Mouse (Mus musculus): ENCODE results near the gene H2-T23. TPM values are rescaled to one million over a fixed set of nuclear protein-coding genes. Genes with fewer than 3 reads are reported as not detected.
"Not testable (repeated sequence)": the region's sequence is repeated elsewhere in the genome, so short reads cannot be mapped to it uniquely, and the experiment has no call there.

Gene H2-T23
- polyA plus RNA-seq, 1 experiment from 2014 or later, result 4.0 TPM

DNA sequence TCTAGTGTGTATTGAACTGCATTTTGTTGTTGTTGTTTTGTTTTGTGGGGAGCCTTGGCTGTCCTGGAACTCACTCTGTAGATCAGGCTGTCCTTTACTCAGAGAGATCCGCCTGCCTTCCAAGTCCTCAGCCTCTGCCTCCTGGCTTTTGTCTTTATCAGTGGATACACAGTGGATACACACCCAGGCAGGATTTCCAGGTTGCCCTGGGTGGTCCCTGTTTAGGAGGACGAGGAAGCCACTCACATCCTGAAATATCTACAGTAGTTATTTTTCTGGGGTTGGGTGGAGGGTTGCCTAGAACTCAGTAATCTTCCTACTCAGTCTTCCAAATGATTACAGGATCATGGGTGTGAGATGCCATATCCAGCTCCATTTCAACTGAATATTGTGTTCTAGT is 13.7 kb downstream of the H2-T23 start:
- Histone ChIP-seq H3K4me1 (replicated peaks; ENCODE audit: control insufficient read depth, insufficient read depth, low read length) (no peaks in the 10 kb centered on the region), H3K9ac (ENCODE audit: low read depth, low read length) (no peak overlapping the region), H3K4me3 (ENCODE audit: low read depth, low read length) (no peak overlapping the region), H3K27me3 (ENCODE audit: control insufficient read depth, insufficient read depth, low read length) (no peaks in the 10 kb centered on the region), H3K9me3 (ENCODE audit: control insufficient read depth, low read length) (no peaks in the 10 kb centered on the region), H3K27ac (ENCODE audit: low read depth, low read length) (no peak overlapping the region), H3K4me2 (replicated peaks; ENCODE audit: low read depth, low read length) (no peak overlapping the region), H3K36me3 (ENCODE audit: control insufficient read depth, insufficient read depth, low read length) (no peaks in the 10 kb centered on the region)
- DNase-seq (ENCODE audit: low spot score) (no peak), ATAC-seq (ENCODE audit: low FRiP score) (no peak)
- WGBS, result 73% methylated on average over 2 of the region's 2 CpGs

DNA sequence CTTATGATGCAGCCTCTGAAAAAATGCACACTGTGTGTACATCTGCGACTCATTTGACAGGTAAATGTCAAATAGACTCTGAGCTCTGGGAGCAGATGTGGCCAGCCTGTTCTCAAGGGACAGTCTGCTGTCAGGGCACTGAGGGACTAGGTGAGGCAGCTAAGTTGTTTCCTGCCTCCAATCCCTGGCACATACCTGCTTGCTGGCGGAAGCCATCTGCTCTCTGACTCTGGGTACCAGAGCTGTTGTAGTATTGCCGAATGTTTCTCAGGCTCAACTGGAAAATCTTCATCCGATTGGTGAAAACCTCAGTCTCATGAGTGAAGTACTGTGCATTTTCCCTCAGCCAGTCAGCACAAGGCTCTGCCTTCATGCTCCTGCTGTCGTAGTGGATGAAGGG is 15.6 kb downstream of the H2-T23 start:
- Histone ChIP-seq H3K9me3 (ENCODE audit: control insufficient read depth, low read length) (no peaks in the 10 kb centered on the region), H3K9ac (ENCODE audit: low read depth, low read length) (no peak overlapping the region)
- WGBS, result 95% methylated on average over 5 of the region's 5 CpGs

GRCm38 (mm10) chr17:36014977-36015376 is 17.7 kb downstream of the H2-T23 start:
- WGBS, result 96% methylated on average over 5 of the region's 5 CpGs
- H3K36me3 ChIP-seq (ENCODE audit: control insufficient read depth, insufficient read depth, low read length), result no peaks in the 10 kb centered on the region
- no peak overlapping the region for H3K4me2 ChIP-seq (replicated peaks; ENCODE audit: low read depth, low read length)
- H3K4me1 ChIP-seq (replicated peaks; ENCODE audit: control insufficient read depth, insufficient read depth, low read length), result no peaks in the 10 kb centered on the region
- no peak overlapping the region for H3K4me3 ChIP-seq (ENCODE audit: low read depth, low read length)
- no peak overlapping the region for H3K9ac ChIP-seq (ENCODE audit: low read depth, low read length)
- no peaks in the 10 kb centered on the region for H3K27me3 ChIP-seq (ENCODE audit: control insufficient read depth, insufficient read depth, low read length)
- no peak for DNase-seq (ENCODE audit: low spot score)
- no peaks in the 10 kb centered on the region for H3K9me3 ChIP-seq (ENCODE audit: control insufficient read depth, low read length)
- no peak overlapping the region for H3K27ac ChIP-seq (ENCODE audit: low read depth, low read length)
- ATAC-seq (ENCODE audit: low FRiP score), result no peak

More for the DNA sequence above, 15.6 kb downstream of the H2-T23 start:
- no peak overlapping the region for H3K4me2 ChIP-seq (replicated peaks; ENCODE audit: low read depth, low read length)
- no peak for ATAC-seq (ENCODE audit: low FRiP score)
- DNase-seq (ENCODE audit: low spot score), result no peak
- H3K4me1 ChIP-seq (replicated peaks; ENCODE audit: control insufficient read depth, insufficient read depth, low read length), result no peaks in the 10 kb centered on the region
- no peak overlapping the region for H3K27ac ChIP-seq (ENCODE audit: low read depth, low read length)
- no peaks in the 10 kb centered on the region for H3K27me3 ChIP-seq (ENCODE audit: control insufficient read depth, insufficient read depth, low read length)
- no peaks in the 10 kb centered on the region for H3K36me3 ChIP-seq (ENCODE audit: control insufficient read depth, insufficient read depth, low read length)
- H3K4me3 ChIP-seq (ENCODE audit: low read depth, low read length), result no peak overlapping the region

GRCm38 (mm10) chr17:36004409-36004808 is 28.2 kb downstream of the H2-T23 start:
- H3K27ac ChIP-seq (ENCODE audit: low read depth, low read length); H3K4me2 ChIP-seq (replicated peaks; ENCODE audit: low read depth, low read length); H3K4me3 ChIP-seq (ENCODE audit: low read depth, low read length); DNase-seq (ENCODE audit: low spot score); H3K4me1 ChIP-seq (replicated peaks; ENCODE audit: control insufficient read depth, insufficient read depth, low read length); H3K36me3 ChIP-seq (ENCODE audit: control insufficient read depth, insufficient read depth, low read length); H3K27me3 ChIP-seq (ENCODE audit: control insufficient read depth, insufficient read depth, low read length); ATAC-seq (ENCODE audit: low FRiP score); H3K9ac ChIP-seq (ENCODE audit: low read depth, low read length); H3K9me3 ChIP-seq (ENCODE audit: control insufficient read depth, low read length): not testable (repeated sequence)
- WGBS, result 96% methylated on average over 7 of the region's 7 CpGs

- Histone ChIP-seq H3K9ac (ENCODE audit: low read depth, low read length) (no peak overlapping the region), H3K4me2 (replicated peaks; ENCODE audit: low read depth, low read length) (no peak overlapping the region), H3K4me3 (ENCODE audit: low read depth, low read length) (no peak overlapping the region), H3K36me3 (ENCODE audit: control insufficient read depth, insufficient read depth, low read length) (no peaks in the 10 kb centered on the region), H3K27ac (ENCODE audit: low read depth, low read length) (no peak overlapping the region), H3K9me3 (ENCODE audit: control insufficient read depth, low read length) (no peaks in the 10 kb centered on the region), H3K27me3 (ENCODE audit: control insufficient read depth, insufficient read depth, low read length) (no peaks in the 10 kb centered on the region), H3K4me1 (replicated peaks; ENCODE audit: control insufficient read depth, insufficient read depth, low read length) (no peaks in the 10 kb centered on the region)
- DNase-seq (ENCODE audit: low spot score), result no peak
- 96% methylated on average over 7 of the region's 7 CpGs for WGBS
- ATAC-seq (ENCODE audit: low FRiP score), result no peak
These were observed 29.3 kb downstream of the H2-T23 start for GRCm38 (mm10) chr17:36003331-36003730.

DNA sequence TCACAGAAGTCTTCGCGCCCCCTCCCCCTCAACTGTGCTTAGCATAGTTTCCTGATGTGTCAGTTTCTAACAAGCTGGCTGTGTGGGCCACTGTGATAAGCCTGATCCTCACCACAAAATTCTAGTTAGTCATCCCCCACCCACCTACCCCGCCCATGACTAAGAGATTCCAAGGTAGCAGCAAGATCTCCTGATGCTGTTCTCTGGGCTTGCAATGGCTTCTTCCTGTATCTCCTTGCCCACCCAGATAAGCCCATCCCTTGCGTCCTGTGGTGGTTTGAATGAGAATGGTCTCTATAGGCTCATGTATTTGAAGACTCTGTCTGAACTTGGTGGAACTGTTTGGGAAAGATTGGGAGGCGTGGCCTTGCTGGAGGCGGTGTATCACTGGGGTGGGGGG is 30.7 kb downstream of the H2-T23 start:
- no peak overlapping the region for H3K9ac ChIP-seq (ENCODE audit: low read depth, low read length)
- no peak overlapping the region for H3K4me2 ChIP-seq (replicated peaks; ENCODE audit: low read depth, low read length)
- no peak overlapping the region for H3K4me3 ChIP-seq (ENCODE audit: low read depth, low read length)
- H3K36me3 ChIP-seq (ENCODE audit: control insufficient read depth, insufficient read depth, low read length), result no peaks in the 10 kb centered on the region
- WGBS, result 97% methylated on average over 6 of the region's 6 CpGs
- DNase-seq (ENCODE audit: low spot score), result no peak
- no peak for ATAC-seq (ENCODE audit: low FRiP score)
- H3K27ac ChIP-seq (ENCODE audit: low read depth, low read length), result no peak overlapping the region
- H3K4me1 ChIP-seq (replicated peaks; ENCODE audit: control insufficient read depth, insufficient read depth, low read length), result no peaks in the 10 kb centered on the region
- H3K9me3 ChIP-seq (ENCODE audit: control insufficient read depth, low read length), result no peaks in the 10 kb centered on the region
- H3K27me3 ChIP-seq (ENCODE audit: control insufficient read depth, insufficient read depth, low read length), result no peaks in the 10 kb centered on the region

DNA sequence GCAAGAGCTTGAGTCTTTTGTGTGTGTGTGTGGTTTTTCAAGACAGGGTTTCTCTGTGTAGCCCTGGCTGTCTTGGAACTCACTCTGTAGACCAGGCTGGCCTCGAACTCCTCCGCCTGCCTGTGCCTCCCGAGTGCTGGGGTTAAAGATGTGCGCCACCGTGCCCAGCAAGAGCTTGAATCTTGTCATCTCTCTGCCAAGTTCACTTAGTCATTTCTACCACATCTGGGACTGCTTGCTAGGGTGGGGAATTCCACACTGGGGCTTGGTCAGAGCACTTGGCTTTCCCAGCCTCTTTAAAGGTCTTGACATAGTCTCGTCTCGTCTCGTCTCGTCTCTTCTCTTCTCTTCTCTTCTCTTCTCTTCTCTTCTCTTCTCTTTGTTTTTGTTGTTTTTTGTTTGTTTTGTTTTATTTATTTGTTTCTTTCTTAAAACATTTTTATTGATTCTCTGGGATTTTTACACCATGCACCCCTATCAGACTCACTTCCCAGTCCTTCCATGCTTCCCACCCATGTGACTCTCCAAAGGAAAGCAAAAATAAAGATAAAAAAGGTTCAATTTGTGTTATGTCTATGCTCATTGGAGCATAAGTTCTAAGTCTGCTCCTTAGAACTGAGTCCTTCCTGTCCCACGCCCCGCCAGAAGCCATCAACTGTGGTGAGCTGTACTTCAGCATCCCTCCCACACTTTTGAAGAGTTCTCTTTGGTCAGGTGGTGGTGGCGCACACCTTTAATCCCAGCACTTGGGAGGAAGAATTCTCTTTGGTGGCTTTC is 31.3 kb downstream of the H2-T23 start:
- H3K4me3 ChIP-seq (ENCODE audit: low read depth, low read length), result no peak overlapping the region
- H3K27ac ChIP-seq (ENCODE audit: low read depth, low read length), result no peak overlapping the region
- ATAC-seq (ENCODE audit: low FRiP score), result no peak
- 97% methylated on average over 12 of the region's 12 CpGs for WGBS
- H3K4me2 ChIP-seq (replicated peaks; ENCODE audit: low read depth, low read length), result no peak overlapping the region
- no peak overlapping the region for H3K9ac ChIP-seq (ENCODE audit: low read depth, low read length)
- H3K4me1 ChIP-seq (replicated peaks; ENCODE audit: control insufficient read depth, insufficient read depth, low read length), result no peaks in the 10 kb centered on the region
- no peaks in the 10 kb centered on the region for H3K27me3 ChIP-seq (ENCODE audit: control insufficient read depth, insufficient read depth, low read length)
- H3K36me3 ChIP-seq (ENCODE audit: control insufficient read depth, insufficient read depth, low read length), result no peaks in the 10 kb centered on the region
- H3K9me3 ChIP-seq (ENCODE audit: control insufficient read depth, low read length), result no peaks in the 10 kb centered on the region
- no peak for DNase-seq (ENCODE audit: low spot score)

DNA sequence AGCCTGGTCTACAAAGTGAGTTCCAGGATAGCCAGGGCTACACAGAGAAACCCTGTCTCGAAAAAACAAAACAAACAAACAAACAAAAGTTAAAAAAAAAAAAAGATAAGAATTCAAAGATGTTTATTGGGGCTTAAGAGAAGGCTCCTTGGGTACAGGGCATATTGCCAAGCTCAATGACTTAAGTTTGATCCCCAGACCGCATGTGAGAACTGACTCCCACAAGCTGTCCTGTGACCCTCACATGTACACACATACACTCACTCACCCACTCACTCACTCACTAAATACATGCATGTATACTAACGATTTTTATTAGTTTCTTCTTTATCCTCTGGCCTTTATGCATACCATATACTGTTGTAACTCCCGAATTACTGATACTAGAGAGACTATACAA is 32.3 kb downstream of the H2-T23 start:
- Histone ChIP-seq H3K27me3 (ENCODE audit: control insufficient read depth, insufficient read depth, low read length) (no peaks in the 10 kb centered on the region), H3K36me3 (ENCODE audit: control insufficient read depth, insufficient read depth, low read length) (no peaks in the 10 kb centered on the region), H3K9me3 (ENCODE audit: control insufficient read depth, low read length) (no peaks in the 10 kb centered on the region), H3K27ac (ENCODE audit: low read depth, low read length) (no peak overlapping the region), H3K4me2 (replicated peaks; ENCODE audit: low read depth, low read length) (no peak overlapping the region), H3K4me3 (ENCODE audit: low read depth, low read length) (no peak overlapping the region), H3K9ac (ENCODE audit: low read depth, low read length) (no peak overlapping the region), H3K4me1 (replicated peaks; ENCODE audit: control insufficient read depth, insufficient read depth, low read length) (no peaks in the 10 kb centered on the region; the same call in 1 of the 2 replicates)
- ATAC-seq (ENCODE audit: low FRiP score), result no peak
- no peak for DNase-seq (ENCODE audit: low spot score)
- WGBS, result 92% methylated on average over 4 of the region's 4 CpGs

GRCm38 (mm10) chr17:35999356-35999755 is 33.3 kb downstream of the H2-T23 start:
- no peaks in the 10 kb centered on the region for H3K9me3 ChIP-seq (ENCODE audit: control insufficient read depth, low read length)
- no peaks in the 10 kb centered on the region; the same call in 1 of the 2 replicates for H3K4me1 ChIP-seq (replicated peaks; ENCODE audit: control insufficient read depth, insufficient read depth, low read length)
- no peaks in the 10 kb centered on the region for H3K36me3 ChIP-seq (ENCODE audit: control insufficient read depth, insufficient read depth, low read length)
- no peak overlapping the region for H3K4me2 ChIP-seq (replicated peaks; ENCODE audit: low read depth, low read length)
- no peak for DNase-seq (ENCODE audit: low spot score)
- no peak overlapping the region for H3K9ac ChIP-seq (ENCODE audit: low read depth, low read length)
- 92% methylated on average over 7 of the region's 7 CpGs for WGBS
- no peaks in the 10 kb centered on the region for H3K27me3 ChIP-seq (ENCODE audit: control insufficient read depth, insufficient read depth, low read length)
- no peak overlapping the region for H3K4me3 ChIP-seq (ENCODE audit: low read depth, low read length)
- H3K27ac ChIP-seq (ENCODE audit: low read depth, low read length), result no peak overlapping the region
- no peak for ATAC-seq (ENCODE audit: low FRiP score)
